Mouse (Mus musculus): ENCODE measurements at regions not wholly inside any gene's neighbourhood (a gene's known extent, or its start where the extent isn't known, plus 50 kb on each side); places are given as distances from the start of the nearest gene placed in this dataset.

DNA sequence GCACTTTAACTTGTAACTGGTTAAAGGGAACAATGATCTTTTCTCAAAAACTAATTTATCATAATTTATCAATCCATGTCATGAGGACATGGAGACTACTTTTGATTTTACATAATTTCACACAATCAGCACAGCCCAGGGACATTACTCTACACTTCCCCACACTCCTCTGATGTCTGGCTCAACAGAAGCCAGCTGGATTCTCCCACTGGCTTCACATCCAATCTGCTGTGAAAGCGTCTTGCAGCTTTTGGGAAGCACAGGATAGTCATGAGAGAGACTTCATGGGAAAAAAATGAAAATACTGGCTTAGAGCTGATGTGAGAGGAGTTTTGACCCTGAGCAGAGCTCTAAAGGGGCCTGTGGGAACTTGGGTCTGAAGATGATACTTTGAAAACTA is 61.7 kb upstream of the Hrasls start:
- intact Hi-C loops (cut with DNase I): no loop called here

DNA sequence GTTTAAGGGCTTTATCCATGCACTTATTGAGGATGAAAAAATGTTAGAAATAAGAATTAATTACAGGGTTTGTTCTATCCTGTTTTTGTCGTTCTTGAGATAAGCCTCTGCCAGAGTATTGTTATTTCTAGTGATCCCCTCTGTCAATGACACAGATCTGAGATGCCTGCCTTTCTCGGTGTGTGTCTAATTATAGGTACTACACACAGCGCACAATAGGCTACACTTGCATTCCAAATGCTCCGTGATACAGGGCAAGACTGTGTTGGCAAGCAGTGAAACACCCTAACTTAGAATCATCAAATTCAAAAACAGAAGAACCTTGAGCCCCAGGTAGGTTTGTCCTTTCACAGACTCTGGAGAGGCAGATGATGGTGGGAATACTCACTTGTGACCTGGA is 90.3 kb upstream of the Hrasls start:
- intact Hi-C loops (cut with DNase I): no loop called here

DNA sequence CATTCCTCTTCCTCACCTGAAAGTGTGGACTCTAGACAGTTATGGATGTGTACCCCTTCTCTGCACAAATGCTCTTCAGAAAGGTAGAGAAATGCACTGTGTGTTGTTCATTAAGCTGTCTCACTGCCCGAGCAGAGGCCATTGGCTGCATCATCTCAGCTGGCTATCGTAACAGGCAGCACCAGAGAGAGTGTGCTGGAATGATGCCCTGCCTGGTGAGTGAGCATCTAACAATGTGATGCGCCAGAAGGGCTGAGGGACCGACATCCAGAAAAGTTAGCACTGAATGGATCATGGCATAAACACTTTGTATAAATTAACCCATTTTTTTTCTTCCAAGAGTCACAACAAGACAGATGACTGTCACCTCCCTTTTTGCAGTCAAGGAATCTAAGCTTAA is 112.7 kb upstream of the Hrasls start:
- intact Hi-C loops (cut with DNase I): no loop called here

DNA sequence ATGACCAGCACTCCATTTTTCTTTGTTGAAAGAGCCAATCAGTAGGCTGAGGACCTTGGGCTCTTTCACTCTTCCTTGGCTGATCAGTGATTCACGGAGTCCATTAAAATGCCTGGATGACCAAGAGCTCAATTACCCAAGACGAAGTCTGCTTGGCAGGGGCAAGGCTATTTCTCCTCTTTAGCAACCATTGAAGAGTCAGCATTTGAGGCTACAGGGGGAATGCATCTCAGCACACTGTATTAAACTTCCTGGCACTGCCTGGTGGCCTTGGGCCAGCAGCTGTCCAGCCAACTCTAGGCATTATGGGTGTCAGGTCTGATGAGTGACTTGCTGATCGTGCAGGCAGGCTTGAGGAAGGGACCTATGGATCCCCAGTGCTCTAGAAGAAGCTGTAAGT is 136.5 kb upstream of the Mb21d2 start:
- intact Hi-C loops (cut with DNase I): no loop called here

DNA sequence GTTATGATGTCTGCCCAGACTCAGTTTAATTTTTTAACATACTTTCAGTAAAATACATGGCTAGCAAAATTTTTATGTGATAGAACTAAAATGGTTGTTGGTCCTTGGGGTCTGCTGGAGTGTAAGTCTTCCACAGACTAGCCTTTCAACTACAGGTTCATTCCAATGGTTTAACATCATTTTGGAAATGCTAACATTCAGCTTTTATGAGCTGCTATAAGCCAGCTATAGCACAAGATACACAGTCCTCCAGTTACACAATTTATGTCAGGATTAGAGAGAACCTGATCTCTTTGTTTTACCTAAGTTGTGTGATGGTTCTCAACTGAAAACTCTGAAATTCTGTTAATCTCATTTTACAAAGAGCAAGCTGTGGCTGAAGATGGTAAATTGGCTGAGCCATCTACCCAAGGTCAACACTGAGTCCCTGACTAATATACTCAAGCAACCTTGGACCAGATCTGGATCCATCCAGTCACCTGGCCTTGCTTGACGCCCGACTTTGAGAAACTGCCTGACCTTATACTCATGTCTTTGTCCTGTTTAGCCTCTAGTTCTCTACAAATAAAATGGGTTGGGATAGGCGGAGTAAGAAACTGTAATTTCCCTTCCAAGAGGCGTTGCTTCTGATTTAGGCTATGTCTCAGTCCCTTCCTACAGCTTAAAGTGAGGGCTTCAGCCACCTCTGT is 135.8 kb upstream of the Mb21d2 start:
- intact Hi-C loops (cut with DNase I): no loop called here

DNA sequence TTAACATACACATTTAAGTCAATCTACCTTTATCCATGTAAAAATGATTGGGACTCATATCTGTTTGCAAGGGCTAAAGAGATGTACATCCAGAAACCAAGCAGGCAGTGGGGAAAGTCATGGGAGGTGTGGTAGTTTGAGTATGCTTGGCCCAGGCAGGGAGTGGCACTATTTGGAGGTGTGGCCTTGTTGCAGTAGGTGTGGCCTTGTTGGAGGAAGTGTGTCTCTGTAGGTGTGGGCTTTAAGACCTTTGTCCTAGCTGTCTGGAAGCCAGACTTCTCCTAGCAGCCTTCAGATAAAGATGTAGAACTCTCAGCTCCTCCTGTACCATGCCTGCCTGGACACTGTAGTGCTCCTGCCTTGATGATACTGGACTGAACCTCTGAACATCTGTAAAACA is 133.9 kb upstream of the Mb21d2 start:
- intact Hi-C loops (cut with DNase I): no loop called here

DNA sequence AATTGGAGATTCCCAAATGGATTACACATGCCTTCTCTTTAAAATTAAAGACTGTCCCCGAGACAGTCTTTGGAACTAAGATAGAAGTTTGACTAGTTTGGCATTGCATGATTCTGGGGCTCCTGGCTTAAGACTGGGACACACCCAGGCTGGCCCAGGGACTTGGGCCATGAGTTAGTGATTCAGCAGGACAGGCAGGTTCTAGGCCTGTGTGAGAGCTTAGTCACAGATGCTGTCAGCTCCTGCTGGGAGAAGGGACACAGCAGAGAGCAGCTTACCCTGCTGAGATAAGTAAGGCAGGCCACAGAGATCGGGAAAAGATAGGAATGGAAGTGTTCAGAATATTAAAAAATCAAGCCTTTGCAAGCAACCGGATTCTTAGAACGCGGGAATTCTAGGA is 127.6 kb upstream of the Mb21d2 start:
- intact Hi-C loops (cut with DNase I): no loop called here

DNA sequence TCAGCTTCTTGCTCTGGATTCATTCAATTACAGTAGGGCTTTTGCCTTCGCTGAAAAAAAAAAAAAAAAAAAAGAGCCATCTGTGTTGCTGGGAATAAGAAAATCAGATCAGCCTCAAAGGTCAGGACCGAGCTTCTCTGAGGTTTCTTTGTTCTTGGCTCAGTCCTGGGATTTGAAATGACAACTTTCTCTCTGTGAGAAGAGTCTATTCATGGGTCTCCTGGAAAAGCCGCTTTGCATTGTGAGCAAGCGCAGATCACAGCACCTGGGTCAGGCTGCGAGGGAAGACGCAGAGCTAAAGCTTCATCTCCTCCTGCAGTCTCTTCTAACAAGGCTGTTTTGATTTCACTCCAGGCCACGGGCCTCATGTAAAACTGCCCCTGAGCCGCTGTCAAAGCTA is 125.0 kb upstream of the Mb21d2 start:
- intact Hi-C loops (cut with DNase I): no loop called here

DNA sequence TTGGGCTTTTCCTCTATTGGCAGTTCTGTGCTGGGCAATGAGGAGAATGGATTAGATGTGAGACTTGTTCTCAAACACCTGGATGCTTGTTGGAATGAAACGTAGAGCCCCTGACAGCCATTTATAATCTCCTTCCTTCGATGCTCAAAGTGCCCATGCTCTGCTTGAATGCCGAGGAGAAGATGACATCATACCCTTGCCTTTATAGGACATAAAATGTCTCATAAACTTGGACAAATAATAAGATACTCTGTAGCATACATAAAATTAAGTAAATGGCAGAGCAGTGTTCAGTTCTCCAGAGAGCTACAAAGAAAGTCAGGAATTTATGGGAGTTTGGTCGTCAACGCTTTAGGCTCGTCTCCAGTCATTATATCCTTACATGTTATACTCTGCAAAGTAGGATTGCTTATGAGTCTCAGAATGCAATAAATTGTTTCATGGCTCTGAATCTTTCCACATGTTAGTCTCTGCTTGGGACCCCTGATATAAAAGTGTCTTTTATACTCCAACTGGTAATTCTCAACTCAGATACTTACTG is 117.0 kb upstream of the Mb21d2 start:
- intact Hi-C loops (cut with DNase I): no loop called here

DNA sequence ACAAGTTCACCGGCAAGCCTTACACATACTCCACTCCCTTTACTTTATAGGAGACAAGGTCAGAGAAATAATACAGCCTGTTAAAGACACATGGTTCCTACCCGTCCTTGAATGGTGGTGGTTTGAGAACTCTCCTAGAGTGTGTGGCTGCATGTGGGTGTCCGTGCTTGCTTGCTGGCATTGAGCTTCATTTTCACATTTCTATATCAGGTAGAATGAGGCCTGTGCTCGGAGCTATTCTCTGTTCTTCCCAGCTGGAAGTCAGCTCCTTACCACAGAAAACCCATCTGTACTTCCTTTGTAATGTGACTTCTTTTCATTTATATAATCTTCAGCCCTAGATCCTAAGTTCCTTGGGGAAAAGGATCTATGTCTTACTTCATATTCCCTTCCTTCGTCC is 106.0 kb upstream of the Mb21d2 start:
- intact Hi-C loops (cut with DNase I): no loop called here

DNA sequence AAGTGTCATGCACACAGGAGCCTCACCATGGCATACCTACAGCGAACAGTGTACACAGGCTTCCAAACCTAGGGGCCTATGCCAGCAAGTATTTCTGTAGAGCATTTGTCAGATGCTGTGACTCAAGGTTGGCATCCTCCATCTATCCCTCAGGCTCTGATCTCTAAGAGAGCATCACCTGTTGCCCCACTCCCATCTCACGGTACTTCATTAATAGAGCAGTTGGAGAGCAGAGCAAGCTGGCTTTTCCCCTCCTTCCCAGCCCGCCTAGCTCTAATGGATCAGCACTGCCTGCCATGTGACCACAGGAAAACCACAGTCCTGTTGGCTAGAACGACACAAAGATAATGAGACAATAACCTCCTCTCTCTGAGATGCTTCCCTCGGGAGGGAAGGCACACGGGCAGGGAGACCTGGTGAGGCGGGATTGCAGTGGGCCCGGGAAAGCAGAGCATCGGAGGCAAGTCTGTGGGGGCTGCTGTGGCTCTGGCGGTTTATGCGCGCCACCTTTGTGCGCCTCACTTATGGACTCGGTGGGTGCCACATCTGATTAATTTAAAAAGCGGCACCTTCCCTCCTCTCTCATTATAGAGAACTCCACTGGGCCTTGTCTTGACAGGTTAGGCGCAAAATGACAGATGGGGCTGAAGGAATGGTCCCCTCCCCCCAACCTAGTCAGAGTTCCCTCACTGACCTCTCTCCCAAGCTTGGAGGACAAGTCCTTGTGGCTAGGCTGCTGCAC is 104.8 kb upstream of the Mb21d2 start:
- intact Hi-C loops (cut with DNase I): loop anchor here (5.0 kb wide), 1 partner anchor 192 kb away; no protein-coding TSS in a partner anchor

DNA sequence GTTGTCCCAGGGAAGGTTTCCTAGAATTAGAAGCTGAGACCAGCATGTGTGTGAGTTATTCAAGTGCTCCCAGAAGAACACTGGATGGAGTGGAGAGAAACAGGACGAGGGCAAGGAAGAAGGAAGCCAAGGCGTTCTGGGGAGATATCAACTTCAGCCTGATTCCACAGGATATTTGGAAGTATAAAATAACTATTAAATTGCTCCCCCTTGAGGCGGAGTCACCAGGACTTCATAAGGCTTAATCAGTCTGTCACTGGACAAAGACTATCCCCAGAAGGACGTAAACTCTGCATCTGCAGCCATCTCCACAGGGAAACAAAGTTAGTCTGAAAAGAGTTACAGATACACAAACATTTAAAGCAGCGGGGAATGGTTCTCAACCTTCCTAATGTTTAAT is 103.9 kb upstream of the Mb21d2 start:
- intact Hi-C loops (cut with DNase I): loop anchor here (5.0 kb wide), 1 partner anchor 191 kb away; no protein-coding TSS in a partner anchor

DNA sequence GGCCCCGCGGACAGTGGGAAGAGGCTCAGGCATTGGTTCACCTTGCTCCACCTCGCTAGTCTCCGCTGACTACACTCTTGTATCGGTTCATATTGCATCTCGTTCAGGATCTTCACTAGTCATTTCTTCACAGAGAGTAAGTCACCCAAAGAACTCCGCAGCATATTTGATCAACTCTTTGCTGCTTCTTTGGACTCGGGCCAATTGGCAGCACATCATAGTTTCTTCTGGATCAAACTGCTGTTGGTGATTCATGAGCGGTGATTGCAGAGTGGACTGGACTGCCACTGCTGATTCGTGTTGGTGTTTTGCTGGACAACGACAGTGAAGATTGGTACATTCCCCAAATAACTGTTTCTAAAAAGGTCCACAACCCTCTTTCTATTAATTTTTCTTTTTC is 98.4 kb upstream of the Mb21d2 start:
- intact Hi-C loops (cut with DNase I): no loop called here

DNA sequence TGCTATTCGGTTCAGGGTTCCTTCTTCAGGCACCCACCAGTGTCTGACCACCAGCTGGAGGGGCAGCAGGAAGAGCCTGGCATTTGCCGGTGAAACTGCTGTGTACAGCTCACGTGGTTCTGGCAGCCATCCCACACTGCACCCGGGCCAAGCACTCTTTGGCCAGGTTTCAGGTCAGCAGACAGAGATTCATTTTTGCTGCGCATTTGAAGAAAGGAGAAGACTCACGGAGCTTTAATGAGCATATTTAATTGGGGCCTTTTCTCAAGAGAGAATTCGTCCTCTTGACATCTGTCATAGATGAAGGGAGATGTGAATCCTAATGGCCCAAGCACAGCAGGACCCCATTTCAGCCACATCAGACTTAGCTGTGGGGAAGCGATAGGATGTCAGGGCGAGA is 71.8 kb upstream of the Mb21d2 start:
- intact Hi-C loops (cut with DNase I): no loop called here

DNA sequence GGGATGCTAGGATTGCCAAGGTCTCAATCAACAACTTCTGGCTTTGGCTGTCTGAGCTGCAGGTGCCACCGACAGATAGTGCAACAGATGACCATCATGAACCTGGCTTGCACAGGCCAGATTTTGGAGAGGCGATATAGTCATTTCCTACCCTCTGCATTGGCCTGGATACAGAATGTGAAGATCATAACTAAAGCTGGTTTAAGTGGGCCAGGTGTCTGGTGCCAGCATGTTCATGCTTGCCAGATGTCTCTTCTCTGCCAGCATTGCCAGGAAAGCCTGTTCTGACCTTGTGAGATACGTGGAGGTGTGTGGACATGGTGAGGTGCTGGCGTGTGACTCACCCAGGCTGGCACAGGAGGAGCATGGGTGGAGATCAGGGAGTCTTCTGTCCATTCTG is 70.2 kb upstream of the Mb21d2 start:
- intact Hi-C loops (cut with DNase I): no loop called here

DNA sequence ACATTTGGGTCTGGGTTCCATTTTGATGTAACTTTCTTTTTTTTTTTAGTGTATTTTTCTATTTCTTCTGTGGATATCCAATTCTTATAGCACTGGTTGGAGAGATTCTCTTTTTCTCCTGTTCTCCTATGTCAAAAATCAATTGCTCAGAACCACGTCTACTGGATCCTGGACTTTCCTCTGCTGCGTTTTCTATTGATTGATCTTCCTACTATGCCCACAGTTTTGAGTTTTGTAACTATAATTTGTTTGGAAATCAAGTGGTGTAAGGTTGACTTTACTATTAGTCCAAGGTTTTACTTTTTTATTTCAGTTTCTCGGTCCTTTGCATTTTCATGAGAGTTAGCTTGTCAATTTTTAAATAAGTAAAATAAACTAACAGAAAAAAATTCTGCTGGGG is 67.2 kb upstream of the Mb21d2 start:
- intact Hi-C loops (cut with DNase I): no loop called here

DNA sequence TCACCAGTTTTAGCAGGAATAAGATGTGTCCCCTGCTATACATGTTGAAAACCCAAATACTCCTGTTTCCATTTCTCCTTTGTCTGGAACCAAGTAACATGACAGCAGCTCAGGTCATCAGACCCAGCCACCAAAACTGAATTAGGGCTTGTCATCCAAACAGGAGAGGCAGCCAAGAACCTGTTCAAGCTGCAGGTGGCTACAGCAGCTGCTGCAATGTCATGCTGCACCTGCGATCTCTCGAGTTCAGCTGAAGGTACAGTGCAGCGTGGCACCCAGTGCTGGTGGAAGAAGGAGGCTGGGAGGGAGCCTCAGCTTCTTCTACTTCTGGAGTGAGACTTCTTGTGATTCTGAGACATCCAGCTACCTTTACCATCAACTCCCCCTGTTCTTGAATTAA is 61.2 kb upstream of the Mb21d2 start:
- intact Hi-C loops (cut with DNase I): no loop called here

DNA sequence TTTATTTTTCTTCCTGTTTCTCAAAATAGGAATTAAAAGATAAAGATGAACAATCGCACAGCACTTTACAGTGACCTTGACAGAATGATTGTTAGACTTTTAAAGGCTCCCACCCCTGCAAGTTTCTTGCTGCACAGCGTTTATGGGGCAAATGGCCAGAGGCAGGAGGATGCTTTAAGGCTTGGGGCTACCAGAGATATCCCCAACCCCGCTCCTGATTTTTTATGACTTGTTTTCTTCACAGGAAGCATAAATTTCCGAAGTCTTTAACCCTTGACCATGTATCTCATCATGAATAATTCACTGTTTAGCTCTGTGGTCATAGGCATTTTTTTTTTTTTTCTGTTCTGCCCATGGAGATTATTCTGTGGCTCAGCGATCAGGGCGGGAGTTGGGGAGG is 55.5 kb upstream of the Mb21d2 start:
- intact Hi-C loops (cut with DNase I): no loop called here

DNA sequence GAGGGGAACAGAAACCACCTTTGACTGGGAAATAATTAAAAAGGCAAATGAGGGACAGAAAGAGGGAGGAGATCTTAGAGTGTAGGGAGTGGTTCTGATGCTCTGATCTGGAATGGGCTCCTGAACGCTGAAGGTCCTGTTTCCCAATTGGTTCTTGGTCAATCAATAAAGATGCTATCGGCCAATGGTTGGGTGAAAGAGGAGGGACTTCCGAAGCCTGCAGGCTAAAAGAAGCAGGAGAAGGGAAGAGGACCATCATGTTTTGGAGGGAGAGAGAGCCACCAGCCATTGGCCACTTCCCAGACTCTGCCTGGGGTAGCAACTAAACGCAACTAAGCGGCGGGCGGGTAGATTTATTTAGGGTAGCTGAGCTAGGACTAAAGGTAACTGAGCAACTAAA is 53.4 kb upstream of the Mb21d2 start:
- intact Hi-C loops (cut with DNase I): no loop called here
